Mouse (Mus musculus): ENCODE measurements around the gene Bcl6.

DNA sequence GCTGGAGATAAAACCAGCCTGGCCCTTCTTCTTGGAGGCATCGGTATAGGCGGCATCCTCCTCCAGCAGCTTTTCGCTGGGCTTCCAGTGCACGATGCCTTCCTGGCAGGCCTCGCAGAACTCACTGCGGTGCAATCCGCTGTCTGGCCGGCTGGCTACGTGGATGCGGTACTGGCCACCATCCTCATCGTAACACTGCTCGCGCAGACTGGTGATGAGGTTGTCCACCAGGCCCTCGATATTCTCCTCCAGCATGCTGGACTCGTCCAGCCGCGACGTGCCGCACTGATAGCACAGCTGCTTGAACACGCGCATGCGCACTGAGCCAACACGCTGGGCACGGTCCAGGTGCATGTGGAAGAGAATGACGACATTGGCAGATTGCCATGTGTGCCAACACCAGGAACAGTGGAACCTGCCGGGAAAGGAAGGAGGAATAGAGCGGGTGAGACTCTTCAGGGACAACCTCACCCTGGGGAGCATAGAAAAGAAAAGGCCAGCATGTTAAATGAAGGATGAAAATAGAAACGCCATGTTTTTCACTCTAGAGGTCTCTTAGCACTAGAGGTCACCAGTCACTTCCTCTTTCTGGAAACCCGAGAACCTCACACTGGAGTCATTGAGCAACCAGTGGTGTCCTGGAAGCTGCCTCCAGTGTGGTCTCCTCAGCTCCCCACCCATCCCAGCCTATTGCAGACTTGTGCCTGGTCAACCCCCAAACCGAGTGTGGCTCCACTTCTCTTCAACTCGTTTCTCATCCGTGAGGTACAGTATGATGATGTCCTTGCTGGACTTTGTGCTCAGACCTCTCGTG lies 61.1 kb downstream of the Bcl6 start:
- no peak for TF ChIP-seq CTCF (conservative IDR thresholded peaks at IDR 0.05; ENCODE audit: low read length)
- no peak for TF ChIP-seq POU5F1 (IDR thresholded peaks at IDR 0.05; ENCODE audit: borderline replicate concordance, low read length)
